Mouse (Mus musculus) cerebellum, adult 2 months (tissue): ENCODE results near the gene Ptges3.

Experiments used
- CTCF ChIP-seq: fragments of 200-500 bp; IDR thresholded peaks from 2 replicates; pipeline ENCODE4 v1.5.1; 2011; ENCODE audit warnings: low read depth, mild to moderate bottlenecking, control low read depth, low read length, moderate library complexity, borderline replicate concordance; ENCODE audit not compliant: insufficient read depth
- POLR2A ChIP-seq: fragments of 200-500 bp; IDR thresholded peaks from 2 replicates; pipeline ENCODE4 v1.6.1; 2011; ENCODE audit warnings: low read length, control low read depth, borderline replicate concordance; ENCODE audit not compliant: insufficient read depth

GRCm38 (mm10) chr10:128082880-128083421, 24.2 kb downstream of the Ptges3 start, which contains the start of gene Atp5b:
- peak; percentile 83 for TF ChIP-seq POLR2A
- TF ChIP-seq CTCF, result no peak
